Mouse (Mus musculus) embryonic facial prominence, embryonic 15.5 days (tissue): ENCODE results near the gene Klhl25. TPM values are rescaled to one million over a fixed set of nuclear protein-coding genes. Genes with fewer than 3 reads are reported as not detected.
"Not testable (repeated sequence)": the region's sequence is repeated elsewhere in the genome, so short reads cannot be mapped to it uniquely, and the experiment has no call there.

Experiments
- ATAC-seq: fragments of 200-750 bp; cut with Nextera tagmentation; 2 replicates; pipeline ENCODE4 v1.8.0; 2017; ENCODE audit warnings: low read depth, moderate TSS enrichment; ENCODE audit not compliant: insufficient number of reproducible peaks, low FRiP score, low TSS enrichment
- H3K27ac ChIP-seq: fragments of 300-500 bp; sonication (generic); replicated peaks from 2 replicates; pipeline ENCODE4 v1.5.1; 2015; ENCODE audit warnings: mild to moderate bottlenecking, inconsistent platforms
- H3K27me3 ChIP-seq: fragments of 300-500 bp; sonication (generic); 2 replicates; pipeline ENCODE4 v1.6.1; 2015; ENCODE audit warnings: inconsistent platforms
- H3K36me3 ChIP-seq: fragments of 300-500 bp; sonication (generic); 2 replicates; pipeline ENCODE4 v1.6.1; 2015; ENCODE audit warnings: mild to moderate bottlenecking, inconsistent platforms
- H3K4me1 ChIP-seq: fragments of 300-500 bp; sonication (generic); 2 replicates; pipeline ENCODE4 v1.6.1; 2015; ENCODE audit warnings: inconsistent platforms
- H3K4me2 ChIP-seq: fragments of 300-500 bp; sonication (generic); replicated peaks from 2 replicates; pipeline ENCODE4 v1.6.1; 2015; ENCODE audit warnings: mild to moderate bottlenecking, inconsistent platforms
- H3K4me3 ChIP-seq: fragments of 300-500 bp; sonication (generic); replicated peaks from 2 replicates; pipeline ENCODE4 v1.5.1; 2015; ENCODE audit warnings: mild to moderate bottlenecking, inconsistent platforms
- H3K9ac ChIP-seq: fragments of 300-500 bp; sonication (generic); 2 replicates; pipeline ENCODE4 v1.6.1; 2015; ENCODE audit warnings: inconsistent platforms
- H3K9me3 ChIP-seq: fragments of 300-500 bp; sonication (generic); replicated peaks from 2 replicates; pipeline ENCODE4 v1.6.1; 2016; ENCODE audit warnings: inconsistent platforms
- WGBS: fragments of 180-500 bp; shearing (Covaris S2); methylation state at CpG from one replicate; pipeline ENCODE4 v1.1.7; 2015; 5-methylcytosine and 5-hydroxymethylcytosine counted together
- polyA plus RNA-seq: library from polyadenylated mRNA; unstranded; fragments of >200 nt; fragmentation: Nextera tagmentation; extraction: Ambion mirVana; gene quantifications from 2 replicates; pipeline ENCODE4 v1.2.1, GENCODE M21; 2015

Gene Klhl25
- polyA plus RNA-seq, 1 experiment from 2014 or later = 23.3 TPM

GRCm38 (mm10) chr7:75847489-75847888, 621 bp upstream of the Klhl25 start:
- 2% methylated on average over 6 of the region's 6 CpGs for WGBS
- Histone ChIP-seq H3K27ac (peak overlapping the region; percentile 89), H3K9ac (0 out of 2 replicates have a peak overlapping the region, but pooled peaks have one; percentile 86), H3K27me3 (no peaks in the 10 kb centered on the region), H3K9me3 (no peaks in the 10 kb centered on the region), H3K4me3 (peak overlapping the region; percentile 91), H3K4me2 (peak overlapping the region; percentile 83), H3K4me1 (peaks cover 25% of the 10 kb centered on the region), H3K36me3 (no peaks in the 10 kb centered on the region)
- no peak for ATAC-seq

- Histone ChIP-seq H3K4me3 (peak overlapping the region; percentile 91), H3K36me3 (no peaks in the 10 kb centered on the region), H3K9ac (peak overlapping the region; percentile 86), H3K4me1 (peaks cover 39% of the 10 kb centered on the region), H3K9me3 (no peaks in the 10 kb centered on the region), H3K4me2 (peak overlapping the region; percentile 83), H3K27ac (peak overlapping the region; percentile 89), H3K27me3 (no peaks in the 10 kb centered on the region)
- no peak for ATAC-seq
- WGBS = under 1% methylated on average over 25 of the region's 25 CpGs
These were observed 913 bp downstream of the Klhl25 start for GRCm38 (mm10) chr7:75848776-75849670.

- not testable (repeated sequence) for H3K4me2 ChIP-seq, H3K27ac ChIP-seq, H3K4me3 ChIP-seq, H3K9ac ChIP-seq, H3K27me3 ChIP-seq, H3K36me3 ChIP-seq, ATAC-seq, H3K9me3 ChIP-seq
- H3K4me1 ChIP-seq = peaks cover 53% of the 10 kb centered on the region
- WGBS = 75% methylated on average over 1 of the region's 3 CpGs
These were observed 2.3 kb downstream of the Klhl25 start for GRCm38 (mm10) chr7:75850396-75850795.

GRCm38 (mm10) chr7:75851290-75851689, 3.2 kb downstream of the Klhl25 start:
- 82% methylated on average over 10 of the region's 10 CpGs for WGBS
- Histone ChIP-seq H3K9ac (no peak overlapping the region), H3K27ac (no peak overlapping the region), H3K27me3 (no peaks in the 10 kb centered on the region), H3K36me3 (no peaks in the 10 kb centered on the region), H3K4me2 (no peak overlapping the region), H3K4me1 (peaks cover 61% of the 10 kb centered on the region), H3K4me3 (no peak overlapping the region), H3K9me3 (no peaks in the 10 kb centered on the region)
- no peak for ATAC-seq

GRCm38 (mm10) chr7:75852363-75852762, 4.3 kb downstream of the Klhl25 start:
- ATAC-seq = peak; percentile 49; the same call in 1 of the 2 replicates
- Histone ChIP-seq H3K9ac (no peak overlapping the region), H3K27me3 (no peaks in the 10 kb centered on the region), H3K4me3 (no peak overlapping the region), H3K27ac (peak overlapping the region; percentile 41; the same call in 1 of the 2 replicates), H3K4me1 (peaks cover 61% of the 10 kb centered on the region), H3K9me3 (no peaks in the 10 kb centered on the region), H3K4me2 (no peak overlapping the region; the same call in 1 of the 2 replicates), H3K36me3 (no peaks in the 10 kb centered on the region)
- 43% methylated on average over 4 of the region's 4 CpGs for WGBS

- no peaks in the 10 kb centered on the region for H3K9me3 ChIP-seq
- H3K36me3 ChIP-seq = no peaks in the 10 kb centered on the region
- WGBS = 60% methylated on average over 8 of the region's 8 CpGs
- H3K9ac ChIP-seq = no peak overlapping the region
- peaks cover 61% of the 10 kb centered on the region for H3K4me1 ChIP-seq
- H3K4me3 ChIP-seq = no peak overlapping the region
- no peak overlapping the region; the same call in 1 of the 2 replicates for H3K4me2 ChIP-seq
- H3K27ac ChIP-seq = no peak overlapping the region
- no peaks in the 10 kb centered on the region for H3K27me3 ChIP-seq
- no peak for ATAC-seq
These were observed 5.2 kb downstream of the Klhl25 start for GRCm38 (mm10) chr7:75853171-75853830.

- H3K36me3 ChIP-seq = no peaks in the 10 kb centered on the region
- no peak overlapping the region for H3K9ac ChIP-seq
- H3K4me3 ChIP-seq = no peak overlapping the region
- peaks cover 59% of the 10 kb centered on the region for H3K4me1 ChIP-seq
- ATAC-seq = no peak
- WGBS = 42% methylated on average over 6 of the region's 6 CpGs
- H3K4me2 ChIP-seq = no peak overlapping the region
- H3K27ac ChIP-seq = peak overlapping the region; percentile 55; the same call in 1 of the 2 replicates
- no peaks in the 10 kb centered on the region for H3K9me3 ChIP-seq
- H3K27me3 ChIP-seq = no peaks in the 10 kb centered on the region
These were observed 6.3 kb downstream of the Klhl25 start for GRCm38 (mm10) chr7:75854231-75854925.

- peaks cover 55% of the 10 kb centered on the region for H3K4me1 ChIP-seq
- peak overlapping the region; percentile 55; the same call in 1 of the 2 replicates for H3K27ac ChIP-seq
These were observed 6.9 kb downstream of the Klhl25 start for GRCm38 (mm10) chr7:75855028-75855427.

GRCm38 (mm10) chr7:75856259-75856658, 8.1 kb downstream of the Klhl25 start:
- no peaks in the 10 kb centered on the region; the same call in 1 of the 2 replicates for H3K36me3 ChIP-seq
- no peak for ATAC-seq
- H3K27ac ChIP-seq = no peak overlapping the region
- H3K4me3 ChIP-seq = no peak overlapping the region
- H3K27me3 ChIP-seq = no peaks in the 10 kb centered on the region
- H3K9me3 ChIP-seq = no peaks in the 10 kb centered on the region
- H3K4me1 ChIP-seq = peaks cover 54% of the 10 kb centered on the region
- no peak overlapping the region for H3K4me2 ChIP-seq
- no peak overlapping the region for H3K9ac ChIP-seq
- WGBS = 70% methylated on average over 11 of the region's 11 CpGs

More at GRCm38 (mm10) chr7:75855028-75855427, 6.9 kb downstream of the Klhl25 start:
- no peak for ATAC-seq
- H3K27me3 ChIP-seq = no peaks in the 10 kb centered on the region
- no peak overlapping the region for H3K4me3 ChIP-seq
- WGBS = 59% methylated on average over 6 of the region's 6 CpGs
- no peaks in the 10 kb centered on the region for H3K36me3 ChIP-seq
- no peaks in the 10 kb centered on the region for H3K9me3 ChIP-seq
- H3K4me2 ChIP-seq = no peak overlapping the region
- H3K9ac ChIP-seq = no peak overlapping the region

- Histone ChIP-seq H3K27me3 (no peaks in the 10 kb centered on the region), H3K4me3 (no peak overlapping the region), H3K9ac (no peak overlapping the region), H3K4me1 (peaks cover 20% of the 10 kb centered on the region), H3K9me3 (no peaks in the 10 kb centered on the region), H3K27ac (no peak overlapping the region), H3K36me3 (peaks cover 7% of the 10 kb centered on the region), H3K4me2 (no peak overlapping the region)
- ATAC-seq = no peak
- WGBS = 81% methylated on average over 9 of the region's 9 CpGs
These were observed 11.7 kb downstream of the Klhl25 start for GRCm38 (mm10) chr7:75859771-75860196.
